Mouse (Mus musculus) right cerebral cortex, postnatal 10 days (tissue): Measurements from ENCODE around the gene Foxc2.

ENCODE experiments used
- DNase-seq, 2 experiments: peaks; one replicate each; pipeline ENCODE4 v3.0.0; 2021; ENCODE audit warnings: low spot score in 2 of 2

Foxc2 gene

GRCm38 (mm10) chr8:121115948-121116347 is at the start of gene Foxc2:
Gene Foxc2, plus strand, starts transcription at chr8:121116171.
- peak; percentile 80 to 81 for DNase-seq

DNA sequence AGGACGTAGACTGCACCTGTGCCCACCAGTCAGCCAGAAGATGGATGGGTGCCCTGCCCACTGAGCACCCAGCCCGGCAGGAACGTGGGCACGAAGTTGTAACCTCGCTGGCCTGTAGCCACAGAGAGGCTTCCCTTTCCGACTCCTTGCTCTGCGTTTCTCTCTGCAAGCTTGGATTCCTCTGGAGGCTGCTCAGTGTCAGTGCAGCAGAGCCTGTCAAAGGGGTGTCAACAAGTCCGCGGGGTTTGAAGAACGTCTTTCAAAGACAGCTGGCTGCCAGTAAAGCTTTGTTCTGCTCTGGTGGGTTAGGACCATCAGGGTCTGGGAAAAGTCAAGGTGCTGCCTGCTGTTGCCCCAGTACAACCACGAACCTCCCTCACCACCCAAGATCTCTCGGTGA is 44.5 kb upstream of the Foxc2 start:
- no peak for DNase-seq

GRCm38 (mm10) chr8:121072406-121073130 is 43.4 kb upstream of the Foxc2 start:
- no peak for DNase-seq

DNA sequence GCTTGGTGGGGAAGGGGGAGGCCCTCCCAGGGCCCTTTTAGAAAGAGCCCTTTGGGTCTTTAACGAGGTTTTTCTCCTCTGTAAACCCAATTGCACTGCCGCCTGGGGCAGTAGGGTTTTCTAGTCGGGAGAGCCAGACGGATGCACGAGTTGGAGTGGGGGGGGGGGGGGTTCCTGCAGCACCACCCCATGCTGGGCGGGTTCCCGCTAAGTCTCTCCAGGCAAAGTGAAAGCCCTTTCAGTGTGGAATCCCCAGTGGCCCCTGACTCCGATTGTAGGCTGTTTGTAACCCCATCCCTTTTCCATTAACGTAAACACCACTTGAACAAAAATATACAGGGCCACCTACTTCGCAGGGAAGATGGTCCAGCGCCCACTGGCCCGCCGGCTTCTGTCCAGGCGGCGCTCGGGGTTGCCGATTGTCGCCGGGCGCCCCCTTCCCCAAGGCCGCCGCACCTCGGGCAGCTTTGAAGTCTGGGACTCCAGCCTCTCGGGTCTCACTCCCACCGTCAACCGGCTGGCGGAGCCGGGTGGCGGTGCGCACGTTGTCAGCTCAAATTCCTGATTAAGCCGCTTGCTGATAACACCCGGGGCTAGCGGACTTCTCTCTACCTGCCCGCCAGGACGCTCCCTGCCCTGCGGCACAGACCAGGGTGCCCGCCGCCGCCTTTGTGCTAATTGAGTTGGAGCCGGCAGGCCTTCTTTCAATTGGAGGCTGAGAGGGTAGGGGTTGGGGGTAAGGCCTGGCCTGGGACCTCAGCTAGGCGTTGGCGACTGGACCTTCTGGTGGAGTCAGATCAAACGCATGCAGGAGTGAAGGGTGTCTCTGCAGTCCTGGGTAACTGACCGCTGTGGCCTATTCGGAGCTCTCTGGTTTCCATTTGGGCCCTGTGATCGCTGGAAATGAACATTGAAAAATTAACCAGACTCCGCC is 42.5 kb upstream of the Foxc2 start:
- DNase-seq: no peak

- no peak for DNase-seq
These were observed 41.7 kb upstream of the Foxc2 start for GRCm38 (mm10) chr8:121074108-121074847.

DNA sequence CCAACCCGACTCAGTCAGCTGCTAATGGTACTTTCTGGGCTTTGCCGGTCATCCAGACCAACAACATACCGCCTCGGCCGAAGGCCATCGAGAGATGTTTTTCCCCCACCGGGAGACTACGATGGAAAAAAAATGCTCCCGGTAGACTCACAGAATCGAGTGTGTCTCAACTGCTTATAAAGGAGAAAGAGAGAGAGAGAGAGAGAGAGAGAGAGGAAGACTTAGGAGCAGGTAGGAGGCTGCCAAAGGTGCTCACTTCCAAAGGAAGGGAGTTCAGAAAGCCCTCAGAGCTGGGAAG is 41.2 kb upstream of the Foxc2 start:
- DNase-seq: no peak

- no peak for DNase-seq
These were observed 40.0 kb upstream of the Foxc2 start for GRCm38 (mm10) chr8:121075936-121076335.

GRCm38 (mm10) chr8:121076555-121076954 is 39.4 kb upstream of the Foxc2 start:
- no peak for DNase-seq

- DNase-seq: no peak
These were observed 37.2 kb upstream of the Foxc2 start for GRCm38 (mm10) chr8:121078721-121079120.

GRCm38 (mm10) chr8:121079201-121079600 is 36.8 kb upstream of the Foxc2 start:
- DNase-seq: no peak

DNA sequence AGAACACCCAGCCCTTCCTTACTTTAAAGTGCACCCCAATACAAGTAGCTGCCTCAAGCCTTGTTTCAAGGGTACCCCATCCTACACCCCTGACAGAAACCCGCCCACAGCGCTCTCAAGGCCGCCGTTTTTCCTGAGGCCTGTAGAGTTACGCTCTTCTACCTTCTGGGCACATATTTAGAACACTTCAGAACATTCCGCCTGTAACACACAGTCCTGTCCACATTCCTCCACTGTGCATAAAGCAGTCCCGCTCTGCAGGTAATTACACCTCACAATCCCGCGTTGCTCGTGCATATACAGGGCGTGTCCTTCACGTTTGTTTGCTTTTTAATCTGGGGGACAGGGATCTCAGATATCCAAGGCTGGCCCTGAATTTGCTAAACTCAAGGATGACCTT is 36.0 kb upstream of the Foxc2 start:
- DNase-seq: no peak

- no peak for DNase-seq
These were observed 35.4 kb upstream of the Foxc2 start for GRCm38 (mm10) chr8:121080361-121081090.

DNA sequence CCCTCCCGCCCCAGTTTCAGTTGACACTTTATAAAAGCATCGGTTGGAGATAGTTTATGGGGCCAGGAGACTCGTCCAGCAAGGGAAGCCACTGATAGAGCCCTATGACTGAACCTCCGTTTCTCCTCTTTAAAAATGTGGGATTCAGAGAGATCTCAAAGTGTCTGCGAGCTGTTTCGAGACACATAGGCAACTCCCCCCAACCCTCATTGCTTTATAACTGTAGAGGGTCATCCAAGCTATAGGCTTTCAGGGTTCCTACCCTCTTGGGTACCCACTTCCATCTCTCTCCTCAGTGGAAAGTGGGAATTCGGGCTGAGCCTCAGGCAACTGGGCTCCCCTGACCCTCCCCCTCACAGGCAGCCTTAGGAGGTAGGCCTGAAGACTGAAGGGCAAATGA is 34.6 kb upstream of the Foxc2 start:
- DNase-seq: no peak

GRCm38 (mm10) chr8:121082218-121083092 is 33.5 kb upstream of the Foxc2 start:
- no peak for DNase-seq

- DNase-seq: no peak
These were observed 32.7 kb upstream of the Foxc2 start for GRCm38 (mm10) chr8:121083093-121083935.

GRCm38 (mm10) chr8:121083936-121084209 is 32.1 kb upstream of the Foxc2 start:
- DNase-seq: no peak

DNA sequence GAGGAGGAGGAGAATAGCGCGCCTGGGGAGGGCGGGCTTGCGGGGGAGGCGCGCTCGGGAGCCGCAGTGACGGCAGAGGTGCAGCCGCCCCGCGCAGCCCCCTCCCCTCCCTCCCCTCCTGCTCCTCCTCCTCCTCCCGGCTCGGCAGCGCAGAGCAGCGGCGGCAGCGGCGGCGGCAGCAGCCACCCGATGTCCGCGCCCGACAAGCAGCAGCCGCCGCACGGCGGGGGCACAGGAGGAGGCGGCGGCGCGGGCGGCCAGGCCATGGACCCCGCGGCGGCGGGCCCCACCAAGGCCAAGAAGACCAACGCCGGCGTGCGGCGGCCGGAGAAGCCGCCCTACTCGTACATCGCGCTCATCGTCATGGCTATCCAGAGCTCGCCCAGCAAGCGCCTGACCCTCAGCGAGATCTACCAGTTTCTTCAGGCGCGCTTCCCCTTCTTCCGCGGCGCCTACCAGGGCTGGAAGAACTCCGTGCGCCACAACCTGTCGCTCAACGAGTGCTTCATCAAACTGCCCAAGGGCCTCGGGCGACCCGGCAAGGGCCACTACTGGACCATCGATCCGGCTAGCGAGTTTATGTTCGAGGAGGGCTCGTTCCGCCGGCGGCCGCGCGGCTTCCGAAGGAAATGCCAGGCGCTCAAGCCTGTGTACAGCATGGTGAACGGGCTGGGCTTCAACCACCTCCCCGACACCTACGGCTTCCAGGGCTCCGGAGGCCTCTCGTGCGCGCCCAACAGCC is 31.6 kb upstream of the Foxc2 start, which contains the start of gene Foxf1:
Foxf1 (plus strand) TSS at position 177 of the 742 bp plus-strand sequence.
- no peak for DNase-seq

- no peak for DNase-seq
These were observed 31.0 kb upstream of the Foxc2 start for GRCm38 (mm10) chr8:121085011-121085410.

DNA sequence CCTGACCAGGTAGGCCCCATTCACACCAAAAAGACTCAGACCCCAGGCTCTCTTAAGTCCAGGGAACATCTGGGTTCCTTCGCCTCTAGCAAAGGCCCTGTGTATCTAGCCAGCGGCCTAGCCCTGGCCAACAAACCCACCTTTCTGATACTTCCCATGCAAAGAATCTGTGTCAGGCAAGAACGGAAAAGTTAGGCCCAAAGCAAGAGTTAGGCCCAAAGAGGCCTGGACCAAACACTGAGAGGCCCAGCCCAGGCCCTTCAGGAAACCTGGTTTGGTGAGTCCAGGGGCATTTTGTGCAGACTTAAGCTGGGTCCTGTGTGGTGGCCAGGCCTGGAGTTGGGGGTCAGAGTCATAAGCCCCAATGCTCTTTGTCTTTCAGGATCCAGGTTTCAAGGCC is 30.4 kb upstream of the Foxc2 start:
- no peak for DNase-seq
